Mouse (Mus musculus) adrenal gland, adult 8-10 months (tissue): ENCODE measurements at regions not wholly inside any gene's neighbourhood (a gene's known extent, or its start where the extent isn't known, plus 50 kb on each side); places are given as distances from the start of the nearest gene placed in this dataset.
"Not testable (repeated sequence)": the region's sequence is repeated elsewhere in the genome, so short reads cannot be mapped to it uniquely, and the experiment has no call there.

Source experiments
- DNase-seq: peaks from one replicate; pipeline ENCODE4 v3.0.0; 2022

GRCm38 (mm10) chr9:30662456-30662855 lies 235.5 kb downstream of the Snx19 start:
- no peak for DNase-seq

DNA sequence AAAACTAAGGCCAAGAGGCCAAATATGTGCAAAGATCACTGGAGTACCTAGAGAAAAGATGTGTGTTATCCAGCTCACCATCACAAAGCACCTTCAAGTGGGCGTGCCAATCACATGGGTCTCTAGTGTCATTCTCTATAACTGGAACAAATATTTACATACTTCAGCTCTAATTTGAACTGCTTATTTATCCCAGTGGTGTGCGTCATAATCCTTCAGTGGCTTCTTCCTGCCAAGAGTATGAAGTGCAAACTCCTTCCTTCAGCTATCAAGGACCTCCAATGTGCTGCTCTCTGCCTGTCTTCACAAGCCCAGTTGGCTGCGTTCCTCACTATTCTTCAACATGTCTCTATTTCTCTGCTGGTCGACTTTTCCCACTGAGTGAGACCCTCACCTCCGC lies 227.1 kb downstream of the Snx19 start:
- no peak for DNase-seq

DNA sequence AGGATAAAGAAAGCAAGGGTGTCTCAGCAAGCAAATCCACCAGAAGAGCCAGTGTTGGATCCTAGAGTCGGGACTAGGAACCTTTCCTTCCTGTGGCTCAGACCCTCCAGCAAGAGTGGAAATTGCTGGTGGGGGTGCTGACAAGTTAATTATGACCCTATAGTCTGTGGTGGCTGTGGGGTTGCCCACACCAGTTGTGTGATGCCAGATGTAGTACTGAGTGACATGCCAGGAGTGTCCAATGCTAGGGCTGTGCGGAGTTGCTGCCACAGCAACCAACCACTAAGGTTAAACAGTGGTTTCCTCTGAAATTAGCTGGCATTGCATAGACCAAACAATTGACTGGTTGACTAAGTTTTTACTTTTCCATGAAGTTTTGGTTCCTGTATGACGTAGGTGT lies 226.3 kb downstream of the Snx19 start:
- no peak for DNase-seq

GRCm38 (mm10) chr9:30649392-30650054 lies 222.6 kb downstream of the Snx19 start:
- no peak for DNase-seq

DNA sequence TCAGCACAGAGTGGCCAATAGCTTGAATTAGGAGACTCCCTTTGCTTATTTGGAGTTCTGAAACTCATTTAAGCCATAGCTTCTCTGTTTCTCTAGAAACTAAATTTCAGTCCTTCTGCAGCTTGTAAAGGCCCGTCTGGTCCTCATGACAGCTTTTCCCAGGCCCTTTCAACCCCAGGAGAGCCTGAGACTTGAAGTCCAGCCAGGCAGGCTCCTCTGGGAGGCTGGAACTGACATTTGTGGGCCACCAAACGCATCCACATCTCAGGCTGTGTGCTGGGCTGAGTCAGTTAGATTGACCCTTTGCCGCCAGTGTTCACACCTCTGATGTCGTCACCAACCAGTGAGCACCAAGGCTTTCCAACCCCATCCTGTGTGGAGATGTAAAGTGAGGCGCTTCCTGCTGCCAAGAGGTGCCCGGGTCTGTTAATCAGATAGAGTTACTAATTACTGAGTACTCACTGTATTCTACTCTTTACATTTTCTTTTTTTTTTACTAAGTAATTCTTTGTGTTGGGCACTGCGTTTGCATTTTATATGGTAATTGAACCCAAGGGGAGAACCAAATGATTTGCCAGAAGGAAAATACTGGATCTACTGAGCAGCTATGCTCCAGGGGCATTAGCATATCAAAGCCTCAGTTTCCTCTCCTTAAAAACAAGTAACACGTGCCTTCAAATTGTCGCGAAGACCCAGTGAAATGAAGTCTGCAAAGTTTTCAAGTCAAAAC lies 207.0 kb downstream of the Snx19 start:
- no peak for DNase-seq

DNA sequence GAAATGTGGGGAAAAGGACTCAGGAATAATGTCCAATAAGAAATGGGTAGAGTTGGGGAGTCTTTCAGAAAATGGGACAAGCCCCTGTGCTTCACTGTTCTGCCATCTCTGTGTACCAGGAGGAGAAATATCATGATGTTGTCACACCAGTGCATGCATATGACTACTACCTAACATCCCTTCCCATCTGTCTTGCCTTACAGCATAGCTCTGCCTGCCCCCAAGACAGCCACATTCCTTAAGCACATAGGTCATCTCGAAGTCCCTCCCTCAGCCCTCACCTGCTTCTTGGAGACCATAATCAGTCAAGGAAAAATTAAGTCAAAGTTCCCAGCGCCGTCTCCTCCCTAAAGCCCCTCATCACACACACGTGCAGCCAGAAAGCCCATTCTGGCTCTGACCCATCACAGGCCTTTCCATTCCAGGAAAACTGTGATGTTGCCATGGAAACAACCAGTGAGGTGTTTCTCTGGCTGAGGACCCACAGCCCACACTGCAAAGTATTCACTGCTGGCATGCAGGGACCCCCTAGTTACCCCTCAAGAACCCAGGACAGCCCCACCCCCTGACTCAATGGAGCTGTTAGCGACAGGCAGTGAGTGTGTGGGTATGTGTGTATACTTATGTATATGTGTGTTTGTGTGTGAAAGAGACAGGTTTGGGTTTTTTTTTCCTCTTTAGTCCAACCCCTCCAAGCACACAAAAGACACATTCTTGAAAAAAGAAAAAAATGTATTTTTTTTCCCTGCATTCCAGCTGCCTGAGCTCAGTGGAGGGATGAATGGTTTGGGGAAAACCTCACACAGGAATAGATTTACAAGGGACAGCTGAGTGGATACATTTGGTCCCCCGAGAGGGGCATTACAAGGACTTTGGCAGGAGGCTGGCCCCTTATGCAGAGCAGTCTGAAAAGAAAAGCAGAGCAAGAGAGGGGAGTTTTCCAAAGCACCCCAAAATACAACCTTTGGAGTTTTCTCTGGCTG lies 205.5 kb downstream of the Snx19 start:
- DNase-seq = no peak

GRCm38 (mm10) chr9:30625635-30626034 lies 198.7 kb downstream of the Snx19 start:
- no peak for DNase-seq

DNA sequence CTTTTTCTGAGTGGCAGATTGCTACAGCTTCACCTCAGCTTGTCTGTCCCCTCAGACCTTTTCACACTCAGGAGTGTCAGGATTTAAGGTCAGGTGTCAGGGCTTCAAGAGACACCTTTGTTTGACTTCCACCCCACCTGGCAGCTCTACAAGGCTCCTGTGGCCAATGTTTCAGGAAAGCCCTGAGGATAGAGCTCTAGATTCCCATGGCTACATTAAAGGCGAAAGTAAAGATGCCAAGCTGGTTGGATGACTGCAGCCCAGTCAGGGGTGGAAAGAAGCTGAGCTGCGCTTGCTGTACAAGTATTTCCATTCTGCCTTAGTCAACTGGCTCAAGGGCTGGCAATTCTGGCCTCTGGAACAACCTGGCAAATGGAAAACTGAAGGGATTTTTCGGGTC lies 198.2 kb downstream of the Snx19 start:
- DNase-seq = no peak

DNA sequence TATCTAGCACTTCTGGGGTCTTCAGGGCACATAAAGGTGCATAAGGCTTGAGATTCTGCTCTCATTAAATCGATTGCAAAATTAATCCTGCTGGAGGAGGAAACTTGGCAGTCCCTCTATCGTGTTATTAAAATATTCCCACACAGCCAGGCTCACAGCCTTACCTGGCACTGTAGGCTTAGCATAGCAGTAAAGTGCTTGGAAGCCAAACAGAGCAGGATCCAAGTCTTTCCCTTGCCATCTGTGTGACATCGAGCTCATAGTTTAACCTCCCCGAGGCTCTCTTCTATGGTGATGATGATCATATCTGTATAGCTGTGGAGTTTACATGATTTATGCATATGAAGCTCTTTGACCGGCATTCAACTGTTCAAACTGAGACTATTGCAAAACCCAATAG lies 197.6 kb downstream of the Snx19 start:
- DNase-seq = no peak

DNA sequence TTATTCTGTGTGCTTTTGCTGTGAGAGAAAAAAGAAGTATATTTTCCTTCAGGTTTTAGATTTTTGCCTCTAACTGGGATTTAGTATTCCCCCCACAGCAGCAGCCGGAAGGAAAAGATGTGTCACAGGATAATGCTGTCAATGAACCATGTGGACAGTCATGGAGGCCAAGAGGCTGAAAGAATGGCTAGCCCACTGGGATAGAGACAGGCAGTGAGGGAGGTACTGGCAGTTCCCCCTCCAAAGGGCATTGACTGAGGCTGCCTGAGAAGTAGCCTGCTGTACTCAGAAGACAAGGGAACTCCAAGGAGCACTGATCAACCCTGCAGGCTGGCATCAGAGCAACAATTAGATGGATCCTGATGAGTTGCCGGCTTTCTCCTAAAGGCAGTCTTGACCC lies 192.4 kb downstream of the Snx19 start:
- DNase-seq = no peak

- DNase-seq = no peak
Observed at GRCm38 (mm10) chr9:30618181-30618580, 191.3 kb downstream of the Snx19 start.

GRCm38 (mm10) chr9:30613715-30614114 lies 186.8 kb downstream of the Snx19 start:
- no peak for DNase-seq

GRCm38 (mm10) chr9:30613003-30613552 lies 186.2 kb downstream of the Snx19 start:
- no peak for DNase-seq

- DNase-seq = no peak
Observed at GRCm38 (mm10) chr9:30610328-30610727, 183.4 kb downstream of the Snx19 start.

GRCm38 (mm10) chr9:30599756-30600155 lies 172.8 kb downstream of the Snx19 start:
- no peak for DNase-seq

DNA sequence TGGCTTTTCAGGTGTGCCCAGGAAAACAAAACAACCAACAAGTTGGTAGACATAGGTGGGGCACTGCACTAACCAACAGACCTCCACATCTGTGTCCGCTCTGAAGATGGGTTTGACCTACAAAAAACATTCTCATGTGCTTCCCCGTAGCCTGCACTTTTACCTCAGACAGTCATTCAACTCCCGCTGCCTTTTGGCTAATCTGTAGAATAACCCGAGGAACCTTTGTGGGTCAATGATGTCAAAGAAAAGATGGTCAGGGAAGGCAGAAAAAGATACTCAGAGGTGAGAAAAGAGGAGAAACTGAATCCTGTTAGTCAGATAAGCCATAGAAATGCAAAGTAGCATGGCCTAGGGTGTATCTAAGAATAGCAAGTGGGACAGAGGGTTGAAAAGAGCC lies 170.8 kb downstream of the Snx19 start:
- DNase-seq = no peak

GRCm38 (mm10) chr9:30597092-30597491 lies 170.2 kb downstream of the Snx19 start:
- DNase-seq = not testable (repeated sequence)

GRCm38 (mm10) chr9:30592601-30593000 lies 165.7 kb downstream of the Snx19 start:
- DNase-seq = no peak

DNA sequence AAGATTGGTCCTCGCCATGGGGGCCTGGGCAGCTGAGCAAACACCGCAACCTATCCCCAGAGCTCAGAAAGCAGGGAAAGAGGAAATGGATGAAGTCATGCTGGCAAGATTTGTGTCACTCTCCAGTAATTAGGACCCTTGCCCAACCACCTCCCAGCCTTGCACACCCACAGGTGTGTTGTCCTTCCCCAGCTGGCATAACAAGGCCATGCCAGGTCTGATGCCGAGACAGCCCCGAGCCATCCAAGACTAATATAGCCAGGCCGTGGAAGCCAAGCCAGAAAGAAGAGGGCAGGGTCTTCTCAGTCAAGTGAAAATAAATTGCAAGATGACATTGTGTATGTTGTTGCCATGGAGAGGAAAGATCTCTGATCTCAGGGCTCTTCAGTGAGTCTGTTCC lies 164.3 kb downstream of the Snx19 start:
- DNase-seq = no peak

DNA sequence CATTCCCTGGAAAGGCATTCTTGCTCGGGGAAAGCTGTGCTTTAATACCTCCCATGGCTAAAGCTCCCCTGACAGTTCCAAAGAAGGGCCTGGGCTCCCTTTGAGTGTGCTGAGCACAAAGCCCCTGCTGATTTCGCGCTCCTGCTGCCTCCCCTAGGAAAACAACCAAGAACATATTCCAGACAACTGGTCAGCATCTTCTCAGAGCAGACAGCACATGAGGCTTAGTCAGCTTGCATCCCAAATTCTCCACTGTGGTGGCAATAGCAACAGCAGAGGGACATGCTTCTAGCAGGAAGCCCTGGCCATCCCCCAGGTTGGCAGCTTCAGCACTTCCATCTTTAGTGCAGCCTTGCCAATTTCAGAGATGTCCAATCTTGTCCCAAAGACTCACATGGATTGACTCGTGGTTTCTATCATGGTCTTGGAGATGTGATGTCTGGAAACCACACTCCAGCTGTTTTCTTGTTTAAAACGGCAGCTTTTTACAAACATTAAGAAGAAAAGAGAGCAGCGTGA lies 163.8 kb downstream of the Snx19 start:
- no peak for DNase-seq

DNA sequence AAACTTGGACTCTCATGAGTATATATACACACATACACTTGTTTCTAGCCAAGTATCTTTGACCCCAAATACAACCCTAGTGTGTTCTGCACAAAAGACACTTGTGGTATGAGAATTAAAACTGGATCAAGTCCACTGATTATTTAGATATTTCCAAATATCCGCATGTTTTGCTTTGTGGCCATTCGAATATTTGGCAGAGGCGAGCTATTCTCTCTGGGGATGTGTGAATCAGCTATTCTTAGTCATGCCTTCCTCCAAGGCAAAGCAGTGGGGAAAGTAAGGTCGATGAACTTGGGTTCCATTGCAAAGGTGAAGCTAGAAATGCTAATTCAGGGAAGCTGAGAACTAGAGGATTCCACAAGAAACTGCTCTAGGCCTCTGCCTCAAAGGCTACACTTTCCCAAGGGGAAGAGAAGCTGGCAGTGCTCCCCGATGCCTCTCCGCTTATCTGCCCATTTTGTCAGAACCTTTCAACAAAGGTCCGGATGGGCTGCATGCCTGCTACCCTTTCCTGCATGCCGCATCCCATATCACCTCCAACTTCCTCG lies 154.4 kb downstream of the Snx19 start:
- DNase-seq = peak; percentile 22

DNA sequence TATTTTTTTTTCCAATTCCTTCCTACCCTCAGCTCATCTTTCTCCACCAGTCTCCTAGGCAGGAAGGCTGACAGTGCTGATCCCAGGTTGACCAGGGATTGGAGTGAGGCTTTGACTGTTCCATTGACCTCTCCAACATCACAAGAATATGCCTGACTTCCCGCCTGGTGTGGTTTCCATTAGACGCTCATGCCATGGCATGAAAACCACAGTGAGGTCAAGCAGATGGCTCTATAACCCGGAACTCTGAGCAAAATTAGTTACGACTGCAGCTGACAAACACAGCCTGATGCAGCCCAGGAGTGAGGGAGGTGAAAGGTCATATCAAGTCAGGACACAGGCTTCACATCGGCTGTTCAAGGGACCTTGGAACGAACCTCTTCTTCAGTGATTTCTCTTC lies 153.6 kb downstream of the Snx19 start:
- DNase-seq = no peak
